Mouse (Mus musculus) embryonic facial prominence, embryonic 15.5 days (tissue): ENCODE measurements at regions not wholly inside any gene's neighbourhood (a gene's known extent, or its start where the extent isn't known, plus 50 kb on each side); places are given as distances from the start of the nearest gene placed in this dataset.

Experiments used
- ATAC-seq: fragments of 200-750 bp; cut with Nextera tagmentation; 2 replicates; pipeline ENCODE4 v1.8.0; 2017; ENCODE audit warnings: low read depth, moderate TSS enrichment; ENCODE audit not compliant: insufficient number of reproducible peaks, low FRiP score, low TSS enrichment
- H3K27ac ChIP-seq: fragments of 300-500 bp; sonication (generic); replicated peaks from 2 replicates; pipeline ENCODE4 v1.5.1; 2015; ENCODE audit warnings: mild to moderate bottlenecking, inconsistent platforms
- H3K27me3 ChIP-seq: fragments of 300-500 bp; sonication (generic); 2 replicates; pipeline ENCODE4 v1.6.1; 2015; ENCODE audit warnings: inconsistent platforms
- H3K36me3 ChIP-seq: fragments of 300-500 bp; sonication (generic); 2 replicates; pipeline ENCODE4 v1.6.1; 2015; ENCODE audit warnings: mild to moderate bottlenecking, inconsistent platforms
- H3K4me1 ChIP-seq: fragments of 300-500 bp; sonication (generic); 2 replicates; pipeline ENCODE4 v1.6.1; 2015; ENCODE audit warnings: inconsistent platforms
- H3K4me2 ChIP-seq: fragments of 300-500 bp; sonication (generic); replicated peaks from 2 replicates; pipeline ENCODE4 v1.6.1; 2015; ENCODE audit warnings: mild to moderate bottlenecking, inconsistent platforms
- H3K4me3 ChIP-seq: fragments of 300-500 bp; sonication (generic); replicated peaks from 2 replicates; pipeline ENCODE4 v1.5.1; 2015; ENCODE audit warnings: mild to moderate bottlenecking, inconsistent platforms
- H3K9ac ChIP-seq: fragments of 300-500 bp; sonication (generic); 2 replicates; pipeline ENCODE4 v1.6.1; 2015; ENCODE audit warnings: inconsistent platforms
- H3K9me3 ChIP-seq: fragments of 300-500 bp; sonication (generic); replicated peaks from 2 replicates; pipeline ENCODE4 v1.6.1; 2016; ENCODE audit warnings: inconsistent platforms
- WGBS: fragments of 180-500 bp; shearing (Covaris S2); methylation state at CpG from one replicate; pipeline ENCODE4 v1.1.7; 2015; 5-methylcytosine and 5-hydroxymethylcytosine counted together

DNA sequence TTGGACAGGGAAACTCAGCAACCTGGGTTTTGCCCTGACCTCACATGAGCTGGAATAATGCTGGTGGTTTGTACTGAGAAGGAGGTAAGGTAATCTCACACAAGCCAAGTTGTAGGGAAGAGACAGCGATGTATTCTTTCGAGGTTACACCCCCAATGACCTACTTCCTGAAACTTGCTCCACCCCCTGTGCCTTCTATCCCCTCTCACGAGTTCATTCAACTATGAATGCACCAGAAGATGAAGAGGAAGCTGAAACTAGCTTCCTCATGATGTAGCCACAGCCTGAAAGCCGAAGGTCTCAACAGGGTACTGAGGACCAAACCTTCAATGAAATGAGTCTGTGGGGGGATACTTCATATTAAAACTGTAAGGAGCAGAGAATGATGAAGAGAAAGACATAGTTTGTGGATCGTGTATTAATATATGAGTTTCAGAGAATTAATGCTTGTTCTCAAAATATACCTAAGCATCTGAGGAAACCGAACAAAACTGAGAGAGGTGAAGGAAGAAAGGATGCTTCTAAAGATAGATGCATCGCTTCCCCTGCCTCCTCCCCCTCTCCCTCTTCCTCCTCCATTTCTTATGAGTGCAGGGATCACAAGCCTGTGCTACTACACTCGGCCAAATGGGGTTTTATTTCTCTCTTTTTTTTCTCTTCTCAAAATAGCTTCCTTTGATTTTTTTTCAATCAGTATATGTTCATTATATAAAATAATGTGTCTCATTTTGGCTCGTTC lies 543.5 kb upstream of the Nrp1 start:
- no peaks in the 10 kb centered on the region for H3K4me1 ChIP-seq
- H3K4me2 ChIP-seq: no peak overlapping the region
- no peak overlapping the region for H3K27ac ChIP-seq
- H3K27me3 ChIP-seq: no peaks in the 10 kb centered on the region
- H3K9ac ChIP-seq: no peak overlapping the region
- H3K4me3 ChIP-seq: no peak overlapping the region
- 74% methylated on average over 9 of the region's 9 CpGs for WGBS
- H3K36me3 ChIP-seq: no peaks in the 10 kb centered on the region
- no peak for ATAC-seq
- no peaks in the 10 kb centered on the region for H3K9me3 ChIP-seq

DNA sequence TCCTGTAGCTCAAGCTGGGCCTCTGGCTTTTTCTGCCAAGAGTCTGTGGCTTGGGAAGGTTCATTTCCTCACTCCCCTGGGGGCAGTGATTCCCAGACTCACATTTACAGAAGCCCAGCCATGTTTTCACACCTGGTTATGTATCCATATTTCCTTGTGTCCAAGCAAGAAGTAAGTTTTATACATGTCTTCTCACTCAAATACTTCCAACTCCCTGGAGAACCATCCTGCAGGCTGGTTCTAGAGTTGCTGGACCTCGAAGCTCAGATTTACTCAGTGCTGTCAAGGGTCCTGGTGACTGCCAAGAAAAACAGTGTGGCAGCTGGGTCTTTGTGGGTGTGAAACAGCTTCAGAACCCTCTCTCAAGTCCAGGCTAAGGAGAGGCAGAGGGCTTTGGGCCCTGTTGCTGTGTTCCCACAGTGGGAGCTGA lies 537.6 kb upstream of the Nrp1 start:
- no peaks in the 10 kb centered on the region for H3K27me3 ChIP-seq
- WGBS: 55% methylated on average over 1 of the region's 1 CpGs
- H3K27ac ChIP-seq: no peak overlapping the region; the same call in 1 of the 2 replicates
- no peak overlapping the region for H3K4me3 ChIP-seq
- no peak overlapping the region for H3K4me2 ChIP-seq
- H3K4me1 ChIP-seq: peaks cover 6% of the 10 kb centered on the region; the same call in 1 of the 2 replicates
- no peak for ATAC-seq
- no peaks in the 10 kb centered on the region for H3K9me3 ChIP-seq
- no peak overlapping the region for H3K9ac ChIP-seq
- no peaks in the 10 kb centered on the region for H3K36me3 ChIP-seq

DNA sequence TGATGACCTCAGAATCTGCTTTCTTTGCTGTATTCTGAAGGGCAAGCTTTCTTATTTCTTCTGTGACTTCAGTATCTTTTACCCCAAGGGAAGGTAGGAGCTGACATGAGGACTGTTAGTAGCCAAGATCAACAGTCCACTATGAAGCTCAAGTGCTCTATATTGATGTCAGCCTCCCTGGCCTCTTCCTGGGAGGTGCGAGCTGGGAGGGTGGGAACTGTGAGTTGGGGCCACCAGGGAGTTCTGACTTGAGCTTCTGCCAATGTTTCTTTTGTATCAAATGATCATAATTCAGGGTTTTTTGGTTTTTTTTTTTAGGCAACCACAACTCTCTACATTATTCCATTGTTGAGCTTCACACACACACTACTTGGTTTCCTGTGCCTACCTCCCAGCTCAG lies 536.8 kb upstream of the Nrp1 start:
- no peaks in the 10 kb centered on the region for H3K27me3 ChIP-seq
- H3K27ac ChIP-seq: no peak overlapping the region
- H3K4me1 ChIP-seq: peaks cover 6% of the 10 kb centered on the region; the same call in 1 of the 2 replicates
- WGBS: 64% methylated on average over 1 of the region's 1 CpGs
- H3K4me3 ChIP-seq: no peak overlapping the region
- H3K4me2 ChIP-seq: no peak overlapping the region
- H3K9ac ChIP-seq: no peak overlapping the region
- no peak for ATAC-seq
- H3K9me3 ChIP-seq: no peaks in the 10 kb centered on the region
- H3K36me3 ChIP-seq: no peaks in the 10 kb centered on the region

DNA sequence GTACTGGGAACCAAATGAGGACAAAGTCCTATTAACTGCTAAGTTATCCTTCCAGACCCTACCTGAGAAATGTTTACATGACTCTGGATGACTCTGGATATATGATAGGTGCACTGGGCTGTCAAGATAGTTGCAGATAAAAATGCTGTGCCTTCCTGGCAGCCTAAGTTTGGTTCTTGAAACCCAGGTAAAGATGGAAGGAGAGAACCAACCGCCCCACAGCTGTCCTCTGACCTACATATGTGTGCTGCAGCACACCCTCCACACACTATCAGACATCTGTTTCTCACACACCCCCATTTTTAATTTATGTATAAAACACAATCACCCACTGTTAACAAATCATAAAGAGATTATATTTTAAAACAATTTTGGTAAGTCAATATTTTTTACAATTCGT lies 533.4 kb upstream of the Nrp1 start:
- Histone ChIP-seq H3K9ac (no peak overlapping the region), H3K4me3 (no peak overlapping the region), H3K27me3 (no peaks in the 10 kb centered on the region), H3K9me3 (no peaks in the 10 kb centered on the region), H3K4me1 (peaks cover 12% of the 10 kb centered on the region; the same call in 1 of the 2 replicates), H3K36me3 (no peaks in the 10 kb centered on the region), H3K27ac (no peak overlapping the region), H3K4me2 (no peak overlapping the region)
- 83% methylated on average over 2 of the region's 2 CpGs for WGBS
- no peak for ATAC-seq

DNA sequence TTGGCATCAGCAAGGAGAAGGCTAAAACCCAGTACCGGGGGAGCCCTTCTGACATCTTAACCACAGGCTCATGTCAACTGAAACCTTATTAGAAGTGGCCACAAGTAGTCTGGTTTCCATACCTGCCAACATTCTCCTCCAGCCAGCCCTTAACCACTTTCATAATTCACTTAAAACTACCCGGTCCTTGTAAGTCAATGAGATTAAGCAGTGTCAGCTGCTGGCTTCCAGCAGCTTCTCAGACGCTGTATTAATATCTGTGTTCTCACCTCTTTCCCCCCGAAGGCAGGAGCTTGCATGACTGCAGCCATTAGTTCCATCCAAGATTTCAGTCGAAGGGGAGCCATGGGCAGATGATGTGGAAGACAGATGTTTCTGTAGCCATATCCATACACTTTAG lies 530.6 kb upstream of the Nrp1 start:
- peaks cover 6% of the 10 kb centered on the region; the same call in 1 of the 2 replicates for H3K4me1 ChIP-seq
- no peak for ATAC-seq
- no peaks in the 10 kb centered on the region for H3K9me3 ChIP-seq
- no peaks in the 10 kb centered on the region for H3K27me3 ChIP-seq
- H3K27ac ChIP-seq: no peak overlapping the region
- 33% methylated on average over 5 of the region's 5 CpGs for WGBS
- no peak overlapping the region for H3K4me3 ChIP-seq
- H3K36me3 ChIP-seq: no peaks in the 10 kb centered on the region
- H3K9ac ChIP-seq: no peak overlapping the region
- H3K4me2 ChIP-seq: no peak overlapping the region

DNA sequence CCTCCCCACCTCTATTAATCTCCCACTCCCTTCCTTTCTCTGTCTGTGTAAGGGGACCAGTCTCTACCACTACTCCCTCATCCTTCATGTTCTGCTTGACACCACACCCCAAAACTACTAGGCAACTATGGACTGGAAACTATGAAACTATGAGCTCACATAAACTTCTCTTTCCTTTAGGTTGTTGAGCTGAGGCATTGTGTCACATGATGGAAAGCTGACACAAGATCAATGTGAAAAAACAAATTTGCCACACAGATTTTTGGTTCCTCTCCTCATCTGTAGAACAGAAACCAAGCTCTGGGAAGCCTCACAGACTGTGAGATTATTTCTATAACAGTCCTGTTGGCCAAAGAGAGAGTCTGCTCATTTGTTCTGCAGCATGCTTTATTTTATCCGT lies 528.7 kb upstream of the Nrp1 start:
- no peak overlapping the region for H3K4me3 ChIP-seq
- no peak overlapping the region for H3K4me2 ChIP-seq
- H3K27me3 ChIP-seq: no peaks in the 10 kb centered on the region
- H3K36me3 ChIP-seq: no peaks in the 10 kb centered on the region
- H3K27ac ChIP-seq: no peak overlapping the region
- no peak overlapping the region for H3K9ac ChIP-seq
- ATAC-seq: no peak
- WGBS: 82% methylated on average over 1 of the region's 1 CpGs
- H3K4me1 ChIP-seq: peaks cover 6% of the 10 kb centered on the region; the same call in 1 of the 2 replicates
- H3K9me3 ChIP-seq: no peaks in the 10 kb centered on the region

DNA sequence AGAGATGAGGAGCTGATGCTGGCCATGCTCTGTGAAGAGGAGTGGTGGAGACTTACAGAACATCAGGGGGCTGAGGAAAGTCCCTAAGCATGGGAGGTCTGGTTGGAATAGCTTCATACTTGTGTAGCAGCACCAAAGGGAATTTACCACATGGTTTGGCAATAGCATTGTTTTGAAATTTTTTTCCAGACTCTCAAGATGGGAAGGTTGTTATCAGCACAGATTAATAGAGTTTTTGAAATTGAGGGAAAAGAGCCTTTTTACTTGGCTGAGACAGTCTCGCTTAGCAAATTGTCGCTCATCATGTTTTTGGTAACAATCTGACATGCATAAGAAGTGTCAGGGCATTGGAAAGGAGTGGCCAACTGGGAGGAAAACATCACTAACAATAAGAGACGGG lies 524.4 kb upstream of the Nrp1 start:
- H3K36me3 ChIP-seq: no peaks in the 10 kb centered on the region
- 46% methylated on average over 3 of the region's 3 CpGs for WGBS
- H3K9me3 ChIP-seq: no peaks in the 10 kb centered on the region
- H3K4me1 ChIP-seq: no peaks in the 10 kb centered on the region
- H3K27ac ChIP-seq: 0 out of 2 replicates have a peak overlapping the region, but pooled peaks have one; percentile 28
- no peak overlapping the region for H3K4me3 ChIP-seq
- no peak for ATAC-seq
- no peak overlapping the region for H3K4me2 ChIP-seq
- H3K27me3 ChIP-seq: no peaks in the 10 kb centered on the region
- no peak overlapping the region for H3K9ac ChIP-seq

DNA sequence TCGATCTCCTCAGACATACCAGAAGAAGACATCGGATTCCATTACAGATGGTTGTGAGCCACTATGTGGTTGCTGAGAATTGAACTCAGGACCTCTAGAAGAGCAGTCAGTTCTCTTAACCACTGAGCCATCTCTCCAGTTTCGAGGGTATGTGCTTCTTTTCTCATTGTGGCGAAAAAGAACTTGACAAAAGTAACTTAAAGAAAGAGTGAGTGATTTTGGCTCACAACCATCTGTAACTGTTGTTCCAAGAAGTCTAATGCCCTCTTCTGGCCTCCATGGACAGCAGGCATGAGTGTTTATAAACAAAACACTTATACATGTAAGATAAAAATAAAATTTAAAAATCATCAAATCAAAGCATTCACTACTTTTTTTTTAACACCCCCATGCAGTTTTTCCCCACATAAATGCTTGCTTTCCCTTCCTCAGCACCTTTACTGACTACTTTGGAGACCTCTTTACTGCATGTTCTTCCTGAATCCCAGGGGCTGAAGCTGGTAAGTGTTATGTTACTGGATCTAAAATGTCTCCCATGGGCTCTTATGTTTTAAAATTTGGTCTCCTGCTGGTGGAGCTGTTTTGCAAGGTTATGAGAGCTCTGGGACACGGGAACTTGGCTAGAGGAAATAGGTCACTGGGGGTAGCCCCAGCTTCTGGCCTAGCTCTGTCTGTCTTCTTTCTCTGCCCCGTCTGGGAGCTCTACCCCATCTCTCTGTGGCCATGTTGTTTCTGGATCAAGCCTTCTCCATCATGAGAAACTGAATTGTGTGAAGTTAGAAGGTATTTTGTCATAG lies 521.8 kb upstream of the Nrp1 start:
- Histone ChIP-seq H3K4me2 (no peak overlapping the region), H3K9me3 (no peaks in the 10 kb centered on the region), H3K4me1 (no peaks in the 10 kb centered on the region), H3K4me3 (no peak overlapping the region), H3K9ac (no peak overlapping the region), H3K27ac (no peak overlapping the region), H3K27me3 (no peaks in the 10 kb centered on the region), H3K36me3 (no peaks in the 10 kb centered on the region)
- no peak for ATAC-seq
- WGBS: 81% methylated on average over 6 of the region's 6 CpGs

DNA sequence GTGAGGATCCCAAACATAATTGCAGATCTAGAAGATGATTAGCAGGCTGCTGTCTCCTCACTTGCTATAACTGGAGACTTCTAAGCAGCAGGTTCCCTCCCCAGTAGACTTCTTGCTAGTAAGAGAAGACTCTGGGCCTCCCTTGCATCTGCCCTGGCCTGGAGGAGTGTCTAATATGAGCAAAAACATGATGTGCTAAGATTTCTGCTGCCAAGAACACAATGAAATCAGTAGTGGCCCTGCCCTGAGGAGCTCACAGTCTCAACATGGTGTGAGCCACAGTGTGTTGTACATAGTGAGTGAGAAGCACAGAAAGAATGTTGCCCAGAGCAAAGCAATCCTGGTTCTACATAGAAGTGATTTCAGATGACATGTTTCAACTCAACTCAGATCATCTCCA lies 520.1 kb upstream of the Nrp1 start:
- Histone ChIP-seq H3K36me3 (no peaks in the 10 kb centered on the region), H3K4me1 (no peaks in the 10 kb centered on the region), H3K9ac (no peak overlapping the region), H3K9me3 (no peaks in the 10 kb centered on the region), H3K27me3 (no peaks in the 10 kb centered on the region), H3K4me2 (no peak overlapping the region), H3K4me3 (no peak overlapping the region), H3K27ac (no peak overlapping the region)
- ATAC-seq: no peak

DNA sequence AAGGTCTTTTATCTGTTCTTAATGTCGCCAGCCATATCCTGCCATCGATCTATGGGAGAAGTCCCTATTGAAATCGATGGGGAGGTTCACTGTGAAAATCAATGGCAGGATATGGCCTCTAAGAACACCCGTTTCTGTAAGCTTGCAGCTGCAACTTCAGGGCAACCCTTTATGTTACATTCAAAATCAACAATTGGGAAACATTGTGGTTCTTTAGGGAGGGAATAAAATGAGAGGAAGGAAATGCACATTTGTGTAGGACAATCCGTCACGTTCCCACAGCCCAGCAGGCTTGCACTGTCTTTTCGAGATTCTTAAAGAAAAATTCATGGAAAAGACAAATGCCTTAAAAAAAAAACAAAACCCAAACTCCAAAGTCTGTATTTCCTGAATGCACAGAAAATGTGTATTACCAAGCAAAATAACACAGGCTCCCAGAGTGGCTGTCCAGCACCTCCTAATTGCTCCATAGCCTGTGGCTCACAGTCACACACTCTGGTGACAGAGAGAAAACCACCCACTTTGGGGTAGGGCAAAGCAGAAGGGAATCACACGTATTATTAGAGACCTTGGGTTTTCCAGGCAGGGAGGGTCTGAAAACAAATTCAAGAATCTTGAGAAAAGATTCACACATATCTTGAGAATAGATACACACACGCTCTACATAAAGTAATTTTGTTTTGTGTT lies 510.9 kb upstream of the Nrp1 start:
- no peak overlapping the region for H3K9ac ChIP-seq
- no peak overlapping the region for H3K4me3 ChIP-seq
- no peaks in the 10 kb centered on the region for H3K27me3 ChIP-seq
- no peak overlapping the region for H3K27ac ChIP-seq
- no peak overlapping the region for H3K4me2 ChIP-seq
- H3K4me1 ChIP-seq: no peaks in the 10 kb centered on the region
- 71% methylated on average over 9 of the region's 9 CpGs for WGBS
- no peaks in the 10 kb centered on the region for H3K36me3 ChIP-seq
- no peak for ATAC-seq
- no peaks in the 10 kb centered on the region for H3K9me3 ChIP-seq

DNA sequence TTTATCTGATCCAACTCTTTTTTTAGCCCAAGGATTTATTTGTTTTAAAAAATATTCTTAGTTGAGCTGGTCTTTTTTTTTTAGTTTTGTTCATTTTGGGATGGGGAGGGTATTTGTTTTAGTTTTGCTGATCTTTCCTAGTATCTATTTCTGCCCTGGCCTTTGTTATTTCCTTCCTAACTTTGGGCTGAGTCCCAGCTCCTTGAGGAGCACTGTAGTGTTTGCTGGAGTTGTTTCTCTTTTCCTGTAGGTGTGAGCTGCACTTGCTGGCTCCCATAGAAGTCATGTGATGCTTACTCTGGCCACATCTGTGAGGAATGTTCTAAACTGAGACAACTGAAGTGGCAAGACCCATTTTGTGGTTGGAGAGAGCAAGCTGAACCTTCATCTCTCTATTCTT lies 508.5 kb upstream of the Nrp1 start:
- no peak overlapping the region for H3K4me2 ChIP-seq

More for the DNA sequence above, 508.5 kb upstream of the Nrp1 start:
- H3K4me1 ChIP-seq: no peaks in the 10 kb centered on the region
- no peaks in the 10 kb centered on the region for H3K36me3 ChIP-seq
- ATAC-seq: no peak
- H3K27ac ChIP-seq: no peak overlapping the region
- H3K4me3 ChIP-seq: no peak overlapping the region
- no peaks in the 10 kb centered on the region for H3K27me3 ChIP-seq
- no peaks in the 10 kb centered on the region for H3K9me3 ChIP-seq
- H3K9ac ChIP-seq: no peak overlapping the region
